8 mouse cellular contexts compared by ENCODE assay signal in genomic region chr7:109967805-109968579, GRCm38 (mm10). TPM values are rescaled to one million over a fixed set of nuclear protein-coding genes. Genes with fewer than 3 reads are reported as not detected.
DNase-seq lines count a peak whose midpoint lies in the region; ATAC-seq lines count a peak whose summit lies in the region.

No protein-coding gene starts in this region.

- H3K9ac ChIP-seq in neural tube, embryonic 12.5 days = no peak overlapping the region

- WGBS in neural tube, embryonic 12.5 days = 63% methylated on average over 11 of the region's 11 CpGs

- no peaks in the 10 kb centered on the region for H3K9me3 ChIP-seq in neural tube, embryonic 12.5 days

- no peaks in the 10 kb centered on the region for H3K27me3 ChIP-seq in neural tube, embryonic 12.5 days (replicated peaks)

- peak; percentile 59 to 65 for DNase-seq in left cerebral cortex, postnatal 10 days (ENCODE audit: extremely low spot score in 1 of 2, low spot score in 2 of 2)
- no peak for DNase-seq in left cerebral cortex, adult 11 months (ENCODE audit: low spot score)
- peak; percentile 53 for DNase-seq in cerebellum, adult 11-12 months
- DNase-seq in frontal cortex, postnatal 14 days (ENCODE audit: low spot score in 2 of 2) = peak; percentile 29 to 45
- peak; percentile 48 to 64 for DNase-seq in layer of hippocampus, adult 8-10 months (ENCODE audit: low spot score in 2 of 2)
- no peak for DNase-seq in testis, postnatal 10 days (ENCODE audit: low spot score)

- intact Hi-C loops in left cerebral cortex, postnatal 10 days (cut with DNase I) = no loop called here

- H3K27ac ChIP-seq in neural tube, embryonic 12.5 days = peak overlapping the region; percentile 50

- H3K4me2 ChIP-seq in neural tube, embryonic 12.5 days (replicated peaks) = no peak overlapping the region

- H3K4me1 ChIP-seq in neural tube, embryonic 12.5 days = 0 out of 2 replicates have a peak, but pooled peaks cover 5% of the 10 kb centered on the region

- H3K4me3 ChIP-seq in neural tube, embryonic 12.5 days = no peak overlapping the region

- H3K36me3 ChIP-seq in neural tube, embryonic 12.5 days = peaks cover 6% of the 10 kb centered on the region; the same call in 1 of the 2 replicates

- peak; percentile 76 for ATAC-seq in neural tube, embryonic 12.5 days (ENCODE audit: low FRiP score, low read depth)
- no peak for ATAC-seq in activated CD4-positive, CD25-positive, alpha-beta regulatory T cell, adult 4 months

RNA-seq across cellular contexts. Expression of gene Dennd5a, which starts 7.7 kb away (rescaled TPM):
- total RNA-seq in left cerebral cortex, postnatal 10 days (2021) = 100 to 1,000 TPM; 150 to 152 TPM
- 100 to 1,000 TPM; 206 to 222 (median 217) TPM for total RNA-seq in layer of hippocampus, adult 8-10 months (2022)
- 65.6 and 69.9 TPM in 2 replicates for polyA plus RNA-seq in neural tube, embryonic 12.5 days (2016; fragmentation: Nextera tagmentation; extraction: Ambion mirVana)
- 10 to 100 TPM; 29.7 to 34.8 TPM for polyA plus RNA-seq in activated CD4-positive, CD25-positive, alpha-beta regulatory T cell, adult 4 months (2017; shearing (Covaris generic))

RNA-seq across cellular contexts. Expression of gene Tmem41b, which starts 18.7 kb away (rescaled TPM):
- total RNA-seq in left cerebral cortex, postnatal 10 days (2021) = 10 to 100 TPM; 53.1 to 55.0 TPM
- 10 to 100 TPM; 42.0 to 52.7 (median 48.8) TPM for total RNA-seq in layer of hippocampus, adult 8-10 months (2022)
- 80.7 TPM in 2 replicates for polyA plus RNA-seq in neural tube, embryonic 12.5 days (2016; fragmentation: Nextera tagmentation; extraction: Ambion mirVana)
- 10 to 100 TPM; 31.6 to 35.3 TPM for polyA plus RNA-seq in activated CD4-positive, CD25-positive, alpha-beta regulatory T cell, adult 4 months (2017; shearing (Covaris generic))

RNA-seq across cellular contexts. Expression of gene Ipo7, which starts 50.1 kb away (rescaled TPM):
- 10 to 100 TPM; 88.9 to 90.7 TPM for total RNA-seq in left cerebral cortex, postnatal 10 days (2021)
- total RNA-seq in layer of hippocampus, adult 8-10 months (2022) = 100 to 1,000 TPM in 2 of 4 experiments, 10 to 100 TPM in 2; 87.4 to 109 (median 99.4) TPM
- polyA plus RNA-seq in neural tube, embryonic 12.5 days (2016; fragmentation: Nextera tagmentation; extraction: Ambion mirVana) = 45.5 and 45.7 TPM in 2 replicates
- 10 to 100 TPM; 26.5 to 31.4 TPM for polyA plus RNA-seq in activated CD4-positive, CD25-positive, alpha-beta regulatory T cell, adult 4 months (2017; shearing (Covaris generic))

Comparison
In these comparisons a context has a peak if more than half of its experiments do, and no peak if none do; other contexts are left out.
1. DNase-seq: peak in left cerebral cortex, postnatal 10 days (2 of 2), cerebellum, adult 11-12 months (single experiment), frontal cortex, postnatal 14 days (2 of 2) and layer of hippocampus, adult 8-10 months (2 of 2); none in left cerebral cortex, adult 11 months (single experiment) and testis, postnatal 10 days (single experiment).